Mouse (Mus musculus) CH12.LX (cell line): ENCODE results near the gene Rnf38. TPM values are rescaled to one million over a fixed set of nuclear protein-coding genes. Genes with fewer than 3 reads are reported as not detected.

Experiments
- DNase-seq: peaks from one replicate; pipeline ENCODE4 v3.0.0-alpha.2; 2013; ENCODE audit errors: extremely low read depth
- H3K27ac ChIP-seq: 2 replicates; pipeline ENCODE4 v1.5.1; 2012; ENCODE audit warnings: low read depth, mild to moderate bottlenecking, control low read depth, moderate library complexity; ENCODE audit not compliant: insufficient read depth
- H3K27me3 ChIP-seq: replicated peaks from 2 replicates; pipeline ENCODE3; 2012; ENCODE audit warnings: inconsistent platforms
- H3K36me3 ChIP-seq, 2 experiments: replicated peaks in 1 of 2; 2 replicates each; pipeline versions ENCODE3 to v1.6.1; 2012; ENCODE audit warnings: inconsistent platforms in 1 of 2, low read length in 1 of 2, mild to moderate bottlenecking in 1 of 2, mixed read lengths in 1 of 2, moderate library complexity in 1 of 2; ENCODE audit not compliant: control insufficient read depth in 1 of 2, insufficient read depth in 1 of 2
- H3K4me1 ChIP-seq, 2 experiments: 2 replicates each; pipeline ENCODE4 v1.6.1; 2012; ENCODE audit warnings: inconsistent platforms in 1 of 2, moderate library complexity in 1 of 2; ENCODE audit not compliant: insufficient read depth in 2 of 2, control insufficient read depth in 1 of 2
- H3K4me2 ChIP-seq: 2 replicates; pipeline ENCODE4 v1.6.1; 2012; ENCODE audit warnings: low read depth, mild to moderate bottlenecking, control low read depth; ENCODE audit not compliant: poor library complexity, insufficient read depth, severe bottlenecking
- H3K4me3 ChIP-seq, 3 experiments: fragments of 150-350 bp in 1 of 3; sonication (generic) in 1 of 3; replicated peaks in 1 of 3; 2 replicates each; pipeline versions ENCODE3 to v1.5.1; 2011 to 2012; ENCODE audit warnings: low read depth in 2 of 3, low read length in 2 of 3, mild to moderate bottlenecking in 2 of 3, moderate library complexity in 2 of 3, control low read depth in 1 of 3, improper control_type of control experiment in 1 of 3, inconsistent platforms in 1 of 3, mixed read lengths in 1 of 3; ENCODE audit not compliant: poor library complexity in 1 of 3
- H3K79me2 ChIP-seq: replicated peaks from 2 replicates; pipeline ENCODE4 v1.6.1; 2012; ENCODE audit warnings: mild to moderate bottlenecking, moderate library complexity; ENCODE audit not compliant: control insufficient read depth, poor library complexity, insufficient read depth, severe bottlenecking; ENCODE audit errors: extremely low read depth
- H3K9ac ChIP-seq: 2 replicates; pipeline ENCODE4 v1.6.1; 2012; ENCODE audit warnings: low read depth, mild to moderate bottlenecking, control low read depth, moderate library complexity; ENCODE audit not compliant: insufficient read depth
- H3K9me3 ChIP-seq: replicated peaks from 2 replicates; pipeline ENCODE3; 2012; ENCODE audit warnings: low read length, inconsistent platforms, mixed read lengths
- CTCF ChIP-seq, 2 experiments: IDR thresholded peaks in 1 of 2; conservative IDR thresholded peaks in 1 of 2; 2 replicates each; pipeline ENCODE4 v1.5.1; 2011 to 2012; ENCODE audit warnings: low read depth in 2 of 2, low read length in 2 of 2, improper control_type of control experiment in 1 of 2, inconsistent platforms in 1 of 2, mild to moderate bottlenecking in 1 of 2, moderate library complexity in 1 of 2
- KAT2A ChIP-seq: IDR thresholded peaks from 2 replicates; pipeline ENCODE4 v1.6.1; 2012; ENCODE audit warnings: low read length, improper control_type of control experiment, inconsistent platforms; ENCODE audit not compliant: insufficient replicate concordance
- MAFK ChIP-seq: IDR thresholded peaks from 2 replicates; pipeline ENCODE4 v1.6.1; 2011; ENCODE audit warnings: low read length, improper control_type of control experiment; ENCODE audit not compliant: insufficient replicate concordance
- NRF1 ChIP-seq: IDR thresholded peaks from 2 replicates; pipeline ENCODE4 v1.6.1; 2014; ENCODE audit warnings: low read depth, mild to moderate bottlenecking, inconsistent platforms, low read length, improper control_type of control experiment, moderate library complexity
- POLR2A ChIP-seq: IDR thresholded peaks from 2 replicates; pipeline ENCODE4 v1.6.1; 2011; ENCODE audit warnings: low read depth, mild to moderate bottlenecking, improper control_type of control experiment, low read length
- RAD21 ChIP-seq: IDR thresholded peaks from 2 replicates; pipeline ENCODE4 v1.6.1; 2011; ENCODE audit warnings: low read depth, mild to moderate bottlenecking, low read length, improper control_type of control experiment, moderate library complexity
- SMC3 ChIP-seq: IDR thresholded peaks from 2 replicates; pipeline ENCODE4 v1.6.1; 2011; ENCODE audit warnings: low read depth, low read length, improper control_type of control experiment
- TCF12 ChIP-seq: IDR thresholded peaks from 2 replicates; pipeline ENCODE4 v1.6.1; 2014; ENCODE audit warnings: low read depth, mild to moderate bottlenecking, inconsistent platforms, low read length, improper control_type of control experiment
- ZKSCAN1 ChIP-seq: IDR thresholded peaks from 2 replicates; pipeline ENCODE4 v1.6.1; 2012; ENCODE audit warnings: low read depth, inconsistent platforms, low read length, improper control_type of control experiment, borderline replicate concordance
- ZMIZ1 ChIP-seq: IDR thresholded peaks from 2 replicates; pipeline ENCODE4 v1.6.1; 2012; ENCODE audit warnings: low read depth, mild to moderate bottlenecking, inconsistent platforms, low read length, improper control_type of control experiment
- ZNF384 ChIP-seq: IDR thresholded peaks from 2 replicates; pipeline ENCODE4 v1.6.1; 2012; ENCODE audit warnings: low read depth, low read length, improper control_type of control experiment, inconsistent platforms
- dilution Hi-C: fragments of 300-500 bp; cut with MboI; formaldehyde crosslinking; loops from 2 replicates; pipeline ENCODE4 v1.14.3; 2020; ENCODE audit warnings: low sequenced_read_pairs; ENCODE audit not compliant: extremely low pct_unique_long_range_greater_than_20kb, extremely low pct_ligation_motif_present
- in situ Hi-C: fragments of 300-500 bp; cut with MboI; formaldehyde crosslinking; loops from 3 replicates; pipeline ENCODE4 v1.14.3; 2019; ENCODE audit warnings: low sequenced_read_pairs, low pct_ligation_motif_present, low pct_unique_long_range_greater_than_20kb, mixed read lengths
- polyA plus RNA-seq: library from polyadenylated mRNA; unstranded; fragments of >175 nt; gene quantifications from 2 replicates; pipeline ENCODE4 v1.2.1, GENCODE M21; 2012; ENCODE audit warnings: low read depth; ENCODE audit not compliant: insufficient read length
- total RNA-seq, 2 experiments: library from RNA; depleted of rRNA; stranded (reverse); fragments of 300-350 nt in 1 of 2; fragments of >200 nt in 1 of 2; gene quantifications; 2 replicates each; pipeline ENCODE4 v1.2.3; 2012 to 2014

Gene Rnf38
- total and polyA plus RNA-seq, 3 experiments: 5.4 to 13.2 (median 6.6) TPM

DNA sequence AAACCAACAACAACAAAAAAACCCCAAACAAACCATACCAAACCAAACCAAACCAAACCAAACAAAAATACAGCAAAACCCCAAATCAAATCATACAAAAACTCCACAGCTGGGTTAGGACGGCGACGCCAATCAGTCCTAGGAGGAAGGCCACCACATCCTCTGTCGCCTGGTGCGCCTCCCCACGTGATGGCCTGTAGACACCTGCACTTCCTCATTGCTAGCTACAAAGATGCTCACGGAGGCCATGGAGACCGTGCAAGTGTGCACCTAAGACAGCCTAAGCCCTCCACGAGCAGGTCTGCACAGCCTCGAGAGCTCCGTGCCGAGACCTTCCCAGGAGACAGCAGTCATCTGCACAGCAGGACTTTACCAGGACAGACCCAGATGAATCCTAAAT, 106.8 kb downstream of the Rnf38 start:
- dilution Hi-C loops (no loop called here), in situ Hi-C loops (no loop called here)
- DNase-seq: no peak
- no peaks in the 10 kb centered on the region for H3K9me3 ChIP-seq
- no peaks in the 10 kb centered on the region for H3K4me1 ChIP-seq
- H3K9ac ChIP-seq: no peak overlapping the region
- H3K27me3 ChIP-seq: no peaks in the 10 kb centered on the region
- H3K79me2 ChIP-seq: no peaks in the 10 kb centered on the region
- H3K27ac ChIP-seq: no peak overlapping the region
- H3K36me3 ChIP-seq: peaks cover 31 to 48% of the 10 kb centered on the region in 2 experiments
- H3K4me3 ChIP-seq: no peak overlapping the region
- no peak for TF ChIP-seq POLR2A
- TF ChIP-seq, all 38 proteins: peak for 0
- no peak overlapping the region for H3K4me2 ChIP-seq

GRCm38 (mm10) chr4:44119410-44120201, 114.0 kb downstream of the Rnf38 start:
- Histone ChIP-seq H3K27ac (no peak overlapping the region), H3K36me3 (no peaks in the 10 kb centered on the region), H3K4me3 (no peak overlapping the region), H3K79me2 (no peaks in the 10 kb centered on the region), H3K27me3 (no peaks in the 10 kb centered on the region), H3K4me1 (no peaks in the 10 kb centered on the region), H3K9me3 (no peaks in the 10 kb centered on the region), H3K4me2 (no peak overlapping the region), H3K9ac (no peak overlapping the region)
- TF ChIP-seq CTCF (conservative IDR thresholded peaks at IDR 0.05 in 1 of 2, IDR thresholded peaks at IDR 0.05 in 1 of 2; ENCODE audit: low read depth in 2 of 2, low read length in 2 of 2): peak; percentile 23 to 78; a peak in 3 of 4 replicates
- peak; percentile 85 for TF ChIP-seq SMC3
- TF ChIP-seq MAFK: no peak
- peak; percentile 73 for TF ChIP-seq RAD21
- TF ChIP-seq ZKSCAN1: no peak
- in situ Hi-C loops (no loop called here), dilution Hi-C loops (no loop called here)
- DNase-seq: peak; percentile 60

DNA sequence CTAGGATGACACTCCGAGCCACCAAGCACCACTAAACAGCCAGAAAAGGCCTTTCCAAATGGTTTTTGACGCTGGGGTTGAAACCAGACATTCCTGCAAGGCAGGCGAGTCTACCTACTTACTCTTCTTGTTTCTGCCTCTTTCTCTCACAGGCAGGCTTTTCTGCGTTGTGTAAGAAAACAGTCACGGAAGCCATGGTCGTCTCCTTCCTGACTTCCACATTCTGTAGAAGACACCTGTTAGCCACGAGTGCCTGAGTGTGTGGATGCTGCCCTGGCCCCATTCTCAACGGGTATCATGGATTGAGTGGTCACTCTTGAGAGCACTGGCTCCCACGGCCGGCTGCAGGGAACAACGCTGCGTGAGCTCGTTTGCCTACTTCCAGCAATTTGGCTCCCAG, 118.5 kb downstream of the Rnf38 start:
- Histone ChIP-seq H3K27me3 (no peaks in the 10 kb centered on the region), H3K9me3 (no peaks in the 10 kb centered on the region), H3K4me1 (peaks cover 11 to 21% of the 10 kb centered on the region in 2 experiments), H3K4me2 (no peak overlapping the region), H3K79me2 (no peaks in the 10 kb centered on the region), H3K36me3 (no peaks in the 10 kb centered on the region), H3K27ac (no peak overlapping the region), H3K4me3 (no peak overlapping the region), H3K9ac (no peak overlapping the region)
- TF ChIP-seq KAT2A: no peak
- no peak for TF ChIP-seq NRF1
- no peak for TF ChIP-seq ZNF384
- TF ChIP-seq TCF12: no peak
- TF ChIP-seq ZMIZ1: no peak
- in situ Hi-C loops (no loop called here), dilution Hi-C loops (no loop called here)
- DNase-seq: no peak
